In the genomic region with DNA sequence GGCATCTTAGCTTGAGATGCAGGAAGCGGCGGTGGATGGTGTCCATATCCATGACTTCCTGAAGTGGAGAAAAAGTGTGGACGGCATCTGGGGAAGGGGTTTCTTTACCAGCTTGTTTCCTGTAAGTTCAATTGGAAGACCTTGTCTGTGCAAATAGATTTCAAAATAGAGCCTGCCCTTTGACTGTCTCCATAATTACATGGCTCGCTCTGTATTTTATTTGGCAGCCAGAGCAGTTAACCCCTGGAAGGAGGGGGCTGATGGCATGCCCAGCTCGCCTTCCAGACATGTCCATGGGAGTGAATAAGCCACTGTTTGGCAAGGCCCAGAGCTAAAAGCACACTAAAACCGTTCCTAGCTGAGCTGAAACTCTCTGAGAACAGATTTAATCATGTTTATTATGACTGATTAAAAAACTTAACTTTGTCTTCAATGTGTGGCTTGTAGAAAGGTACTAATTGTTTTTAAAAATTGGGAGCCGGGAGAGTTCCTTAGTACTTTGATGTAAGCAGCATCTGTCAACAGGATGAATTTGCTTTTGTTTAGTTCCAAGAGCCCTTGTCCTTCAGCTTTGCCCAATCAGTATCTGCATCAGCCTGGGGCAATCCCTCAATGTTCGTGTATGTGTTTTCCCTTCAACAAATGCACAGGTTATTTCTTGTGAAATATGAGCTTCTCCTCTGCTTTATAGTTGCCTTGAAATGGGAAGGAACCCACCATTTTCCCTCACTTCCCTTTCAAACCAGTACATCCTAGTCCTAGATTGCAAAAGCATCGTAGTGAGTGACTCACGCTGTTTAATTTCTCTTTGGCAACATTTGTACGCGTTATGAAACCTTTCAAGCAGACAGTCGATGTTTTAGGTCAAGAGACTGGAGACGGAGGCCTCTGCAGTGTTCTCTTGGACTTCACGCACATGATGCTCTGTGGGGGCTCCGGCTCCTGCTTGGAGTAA, we compare ENCODE assay signal across 10 mouse cellular contexts. TPM values are rescaled to one million over a fixed set of nuclear protein-coding genes. Genes with fewer than 3 reads are reported as not detected.
DNase-seq lines count a peak whose midpoint lies in the region; ATAC-seq and TF ChIP-seq lines count a peak whose summit lies in the region.
"Had no signal": no experiment of that assay in that cellular context is flagged by ENCODE, and none has a peak within 500 bp of the region (broad histone marks: within the 10 kb centered on the region; RNA-seq: fewer than 3 reads in every experiment).

No protein-coding gene starts in this region.

- H3K4me3 ChIP-seq in stomach, embryonic 16.5 days (replicated peaks; ENCODE audit: low read length): no peak overlapping the region
- no peak overlapping the region for H3K4me3 ChIP-seq in stomach, postnatal 0 days (ENCODE audit: low read depth, low read length)
- H3K4me3 ChIP-seq in limb, embryonic 10.5 days: no peak overlapping the region
- H3K4me3 ChIP-seq: heart, embryonic 10.5 days had no signal

- 0 out of 2 replicates have a peak overlapping the region, but pooled peaks have one; percentile 42 for H3K27ac ChIP-seq in stomach, embryonic 16.5 days (ENCODE audit: low read length)
- H3K27ac ChIP-seq in stomach, postnatal 0 days (replicated peaks): no peak overlapping the region
- 0 out of 2 replicates have a peak overlapping the region, but pooled peaks have one; percentile 26 for H3K27ac ChIP-seq in limb, embryonic 10.5 days
- H3K27ac ChIP-seq: heart, embryonic 10.5 days had no signal

- no peak for ATAC-seq in stomach, embryonic 16.5 days (ENCODE audit: insufficient read depth, low FRiP score)
- no peak for ATAC-seq in stomach, postnatal 0 days (ENCODE audit: low FRiP score, low TSS enrichment)
- ATAC-seq in activated CD4-positive, CD25-positive, alpha-beta regulatory T cell, adult 4 months: no peak

- peak; percentile 33 for DNase-seq in embryo, embryonic 11 days
- no peak for DNase-seq in embryo, embryonic 9.5 days (ENCODE audit: extremely low spot score)
- DNase-seq in stomach, postnatal 0 days (ENCODE audit: low spot score): no peak
- no peak for DNase-seq in limb, embryonic 10.5 days (ENCODE audit: low spot score)
- no peak for DNase-seq in thymus, postnatal 14 days
- no peak for DNase-seq in layer of hippocampus, postnatal 10 days (ENCODE audit: low spot score in 2 of 2)
- DNase-seq: layer of hippocampus, postnatal 36 days had no signal

- no peak overlapping the region for H3K9ac ChIP-seq in stomach, embryonic 16.5 days (ENCODE audit: low read length)
- no peak overlapping the region for H3K9ac ChIP-seq in stomach, postnatal 0 days (ENCODE audit: low read length)

- H3K27me3 ChIP-seq in stomach, embryonic 16.5 days (ENCODE audit: control insufficient read depth, insufficient read depth, low read length): no peaks in the 10 kb centered on the region
- H3K27me3 ChIP-seq in stomach, postnatal 0 days (ENCODE audit: control insufficient read depth, insufficient read depth, low read length): no peaks in the 10 kb centered on the region
- no peaks in the 10 kb centered on the region for H3K27me3 ChIP-seq in limb, embryonic 10.5 days (ENCODE audit: low read depth, poor library complexity, severe bottlenecking)

- H3K4me1 ChIP-seq in stomach, embryonic 16.5 days (ENCODE audit: control insufficient read depth, insufficient read depth, low read length): no peaks in the 10 kb centered on the region
- H3K4me1 ChIP-seq in stomach, postnatal 0 days (replicated peaks; ENCODE audit: control insufficient read depth, insufficient read depth): no peaks in the 10 kb centered on the region
- peaks cover 30% of the 10 kb centered on the region for H3K4me1 ChIP-seq in limb, embryonic 10.5 days

- H3K4me2 ChIP-seq in stomach, embryonic 16.5 days (ENCODE audit: low read depth, low read length): no peak overlapping the region
- no peak overlapping the region for H3K4me2 ChIP-seq in stomach, postnatal 0 days (replicated peaks; ENCODE audit: low read depth)

- no peak for TF ChIP-seq CTCF in stomach, postnatal 0 days (IDR thresholded peaks at IDR 0.05; ENCODE audit: low read depth)

- no peaks in the 10 kb centered on the region for H3K9me3 ChIP-seq in stomach, embryonic 16.5 days (replicated peaks; ENCODE audit: control insufficient read depth, low read length)
- no peaks in the 10 kb centered on the region for H3K9me3 ChIP-seq in stomach, postnatal 0 days (ENCODE audit: control insufficient read depth, low read length)
- no peaks in the 10 kb centered on the region for H3K9me3 ChIP-seq in limb, embryonic 10.5 days (replicated peaks)
- H3K9me3 ChIP-seq: heart, embryonic 10.5 days had no signal

- H3K36me3 ChIP-seq in stomach, embryonic 16.5 days (ENCODE audit: control insufficient read depth, insufficient read depth, low read length): no peaks in the 10 kb centered on the region
- H3K36me3 ChIP-seq in stomach, postnatal 0 days (ENCODE audit: control insufficient read depth, insufficient read depth, low read length): no peaks in the 10 kb centered on the region
- H3K36me3 ChIP-seq in limb, embryonic 10.5 days: no peaks in the 10 kb centered on the region
- H3K36me3 ChIP-seq: heart, embryonic 10.5 days had no signal

- WGBS in stomach, embryonic 16.5 days: 62% methylated on average over 16 of the region's 16 CpGs
- 62% methylated on average over 16 of the region's 16 CpGs for WGBS in stomach, postnatal 0 days
- WGBS in limb, embryonic 10.5 days: 68% methylated on average over 16 of the region's 16 CpGs

- no peak for TF ChIP-seq EP300 in stomach, postnatal 0 days (optimal IDR thresholded peaks at IDR 0.05)

RNA-seq across cellular contexts. Expression of a gene that starts 28.4 kb away (rescaled TPM):
- 7.3 and 11.6 TPM in 2 replicates for polyA plus RNA-seq in stomach, embryonic 16.5 days (2015; fragmentation: Nextera tagmentation; extraction: Ambion mirVana)
- 3.2 and 3.8 TPM in 2 replicates for polyA plus RNA-seq in stomach, postnatal 0 days (2015; fragmentation: Nextera tagmentation; extraction: Ambion mirVana)
- polyA plus RNA-seq in limb, embryonic 10.5 days (2016; fragmentation: Nextera tagmentation; extraction: Ambion mirVana): 5.7 and 9.0 TPM in 2 replicates
- total RNA-seq in layer of hippocampus, postnatal 10 days (2021): 10 to 100 TPM; 25.5 to 29.3 TPM
- polyA plus RNA-seq in activated CD4-positive, CD25-positive, alpha-beta regulatory T cell, adult 4 months (2017; shearing (Covaris generic)): not detected

RNA-seq across cellular contexts. Expression of a gene that starts 46.5 kb away (rescaled TPM):
- polyA plus RNA-seq in stomach, embryonic 16.5 days (2015; fragmentation: Nextera tagmentation; extraction: Ambion mirVana): 34.6 and 40.1 TPM in 2 replicates
- polyA plus RNA-seq in stomach, postnatal 0 days (2015; fragmentation: Nextera tagmentation; extraction: Ambion mirVana): 16.2 and 17.0 TPM in 2 replicates
- 21.4 and 28.8 TPM in 2 replicates for polyA plus RNA-seq in limb, embryonic 10.5 days (2016; fragmentation: Nextera tagmentation; extraction: Ambion mirVana)
- total RNA-seq in layer of hippocampus, postnatal 10 days (2021): 10 to 100 TPM; 19.7 to 26.4 TPM
- 10 to 100 TPM; 16.0 to 19.0 TPM for polyA plus RNA-seq in activated CD4-positive, CD25-positive, alpha-beta regulatory T cell, adult 4 months (2017; shearing (Covaris generic))

RNA-seq across cellular contexts. Expression of a gene that starts 47.0 kb away (rescaled TPM):
- polyA plus RNA-seq in stomach, embryonic 16.5 days (2015; fragmentation: Nextera tagmentation; extraction: Ambion mirVana): 2.2 and 2.4 TPM in 2 replicates
- polyA plus RNA-seq in stomach, postnatal 0 days (2015; fragmentation: Nextera tagmentation; extraction: Ambion mirVana): 1.3 TPM in 2 replicates
- 4.9 and 7.2 TPM in 2 replicates for polyA plus RNA-seq in limb, embryonic 10.5 days (2016; fragmentation: Nextera tagmentation; extraction: Ambion mirVana)
- total RNA-seq in layer of hippocampus, postnatal 10 days (2021): 1 to 10 TPM; 7.7 to 8.6 TPM
- polyA plus RNA-seq in activated CD4-positive, CD25-positive, alpha-beta regulatory T cell, adult 4 months (2017; shearing (Covaris generic)): not detected
